ENCODE assay signal across 8 mouse cellular contexts in the genomic region with DNA sequence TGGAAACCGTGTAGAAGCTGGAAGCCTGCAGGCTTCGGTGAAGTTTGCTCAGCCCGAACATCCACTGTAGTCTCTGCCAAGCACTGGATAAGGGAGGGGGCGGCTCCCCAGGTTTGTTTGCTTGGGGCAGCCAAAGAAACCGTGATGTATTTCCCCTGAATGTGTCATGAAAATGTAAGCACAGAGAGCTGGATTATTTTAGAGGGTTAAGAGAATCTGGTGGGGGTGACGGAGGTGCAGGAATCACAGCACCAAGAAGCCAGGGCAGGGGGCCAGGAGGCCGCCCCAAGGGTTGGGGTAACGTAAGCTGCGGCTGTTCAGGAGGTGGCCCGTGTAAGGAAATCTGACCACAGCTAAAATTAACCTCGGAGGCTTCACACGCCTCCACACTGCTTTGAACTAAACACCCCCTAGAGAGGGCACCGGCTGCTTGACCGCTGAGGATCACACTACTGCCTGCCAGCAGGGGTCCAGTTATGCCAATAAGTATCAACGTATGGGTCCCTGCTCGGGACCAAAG.
DNase-seq lines count a peak whose midpoint lies in the region; ATAC-seq lines count a peak whose summit lies in the region.

No protein-coding gene starts in this region.

- H3K4me1 ChIP-seq in liver, embryonic 11.5 days (replicated peaks; ENCODE audit: control insufficient read depth, insufficient read depth, low read length) = no peaks in the 10 kb centered on the region; the same call in 1 of the 2 replicates
- H3K4me1 ChIP-seq in heart, embryonic 12.5 days (replicated peaks) = peaks cover 30% of the 10 kb centered on the region
- H3K4me1 ChIP-seq in limb, embryonic 12.5 days (replicated peaks) = peaks cover 27% of the 10 kb centered on the region
- peaks cover 49% of the 10 kb centered on the region for H3K4me1 ChIP-seq in neural tube, embryonic 12.5 days

- H3K4me3 ChIP-seq in liver, embryonic 11.5 days (ENCODE audit: low read depth, low read length) = no peak overlapping the region
- 0 out of 2 replicates have a peak overlapping the region, but pooled peaks have one; percentile 13 for H3K4me3 ChIP-seq in heart, embryonic 12.5 days
- H3K4me3 ChIP-seq in limb, embryonic 12.5 days (replicated peaks) = no peak overlapping the region
- no peak overlapping the region for H3K4me3 ChIP-seq in neural tube, embryonic 12.5 days

- no peak for DNase-seq in liver, embryonic 11.5 days (ENCODE audit: low spot score)
- DNase-seq in liver = no peak
- no peak for DNase-seq in right cerebral cortex, postnatal 10 days (ENCODE audit: low spot score in 2 of 2)
- no peak for DNase-seq in adrenal gland, adult 18-20 months (ENCODE audit: low spot score in 2 of 2)

- no peaks in the 10 kb centered on the region for H3K36me3 ChIP-seq in liver, embryonic 11.5 days (ENCODE audit: control insufficient read depth, insufficient read depth, low read length)
- H3K36me3 ChIP-seq in heart, embryonic 12.5 days = no peaks in the 10 kb centered on the region
- no peaks in the 10 kb centered on the region for H3K36me3 ChIP-seq in limb, embryonic 12.5 days
- no peaks in the 10 kb centered on the region for H3K36me3 ChIP-seq in neural tube, embryonic 12.5 days

- peak overlapping the region; percentile 19; the same call in 1 of the 2 replicates for H3K4me2 ChIP-seq in liver, embryonic 11.5 days
- H3K4me2 ChIP-seq in heart, embryonic 12.5 days = peak overlapping the region; percentile 61
- peak overlapping the region; percentile 42 for H3K4me2 ChIP-seq in limb, embryonic 12.5 days
- H3K4me2 ChIP-seq in neural tube, embryonic 12.5 days (replicated peaks) = peak overlapping the region; percentile 32

- 19% methylated on average over 16 of the region's 16 CpGs for WGBS in liver, embryonic 11.5 days
- 13% methylated on average over 16 of the region's 16 CpGs for WGBS in heart, embryonic 12.5 days
- 16% methylated on average over 16 of the region's 16 CpGs for WGBS in limb, embryonic 12.5 days
- WGBS in neural tube, embryonic 12.5 days = 13% methylated on average over 16 of the region's 16 CpGs

- ATAC-seq in liver, embryonic 11.5 days (replicated peaks; ENCODE audit: low FRiP score) = no peak
- ATAC-seq in heart, embryonic 12.5 days (ENCODE audit: insufficient number of reproducible peaks, low FRiP score) = peak; percentile 46
- peak; percentile 60 for ATAC-seq in limb, embryonic 12.5 days (ENCODE audit: insufficient number of reproducible peaks, insufficient read depth, low FRiP score, low TSS enrichment, low read depth)
- no peak for ATAC-seq in neural tube, embryonic 12.5 days (ENCODE audit: low FRiP score, low read depth)
- no peak for ATAC-seq in activated CD4-positive, CD25-positive, alpha-beta regulatory T cell, adult 4 months

- no peaks in the 10 kb centered on the region for H3K9me3 ChIP-seq in liver, embryonic 11.5 days (ENCODE audit: control insufficient read depth, low read length)
- H3K9me3 ChIP-seq in heart, embryonic 12.5 days (replicated peaks) = no peaks in the 10 kb centered on the region
- no peaks in the 10 kb centered on the region for H3K9me3 ChIP-seq in limb, embryonic 12.5 days
- H3K9me3 ChIP-seq in neural tube, embryonic 12.5 days = no peaks in the 10 kb centered on the region

- H3K27me3 ChIP-seq in liver, embryonic 11.5 days (replicated peaks; ENCODE audit: control insufficient read depth, insufficient read depth, low read length) = no peaks in the 10 kb centered on the region
- 0 out of 2 replicates have a peak, but pooled peaks cover 4% of the 10 kb centered on the region for H3K27me3 ChIP-seq in heart, embryonic 12.5 days (replicated peaks)
- peaks cover 3% of the 10 kb centered on the region; the same call in 1 of the 2 replicates for H3K27me3 ChIP-seq in limb, embryonic 12.5 days
- H3K27me3 ChIP-seq in neural tube, embryonic 12.5 days (replicated peaks) = no peaks in the 10 kb centered on the region

- H3K9ac ChIP-seq in liver, embryonic 11.5 days (ENCODE audit: low read depth, low read length) = no peak overlapping the region
- 0 out of 2 replicates have a peak overlapping the region, but pooled peaks have one; percentile 28 for H3K9ac ChIP-seq in heart, embryonic 12.5 days
- H3K9ac ChIP-seq in limb, embryonic 12.5 days (replicated peaks) = no peak overlapping the region; the same call in 1 of the 2 replicates
- no peak overlapping the region for H3K9ac ChIP-seq in neural tube, embryonic 12.5 days

- no peak overlapping the region for H3K27ac ChIP-seq in liver, embryonic 11.5 days (ENCODE audit: low read depth, low read length)
- H3K27ac ChIP-seq in heart, embryonic 12.5 days (ENCODE audit: poor library complexity, severe bottlenecking) = peak overlapping the region; percentile 53
- peak overlapping the region; percentile 74 for H3K27ac ChIP-seq in limb, embryonic 12.5 days
- no peak overlapping the region for H3K27ac ChIP-seq in neural tube, embryonic 12.5 days

Comparison
In these comparisons a context has a peak if more than half of its experiments do, and no peak if none do; other contexts are left out.
1. ATAC-seq: peak in heart, embryonic 12.5 days (single experiment) and limb, embryonic 12.5 days (single experiment); none in liver, embryonic 11.5 days (single experiment), neural tube, embryonic 12.5 days (single experiment) and activated CD4-positive, CD25-positive, alpha-beta regulatory T cell, adult 4 months (single experiment).
2. H3K27ac ChIP-seq: peak in heart, embryonic 12.5 days (single experiment) and limb, embryonic 12.5 days (single experiment); none in liver, embryonic 11.5 days (single experiment) and neural tube, embryonic 12.5 days (single experiment).
3. Peak in every context shown above with its lines, with median percentiles within 50 percentile points of each other: H3K4me2 ChIP-seq.